Mouse (Mus musculus): Measurements from ENCODE around the gene Eef1a1. TPM values are rescaled to one million over a fixed set of nuclear protein-coding genes. Genes with fewer than 3 reads are reported as not detected.

Eef1a1 gene
- polyA plus RNA-seq, 1 experiment from 2014 or later, result 1,972 TPM

DNA sequence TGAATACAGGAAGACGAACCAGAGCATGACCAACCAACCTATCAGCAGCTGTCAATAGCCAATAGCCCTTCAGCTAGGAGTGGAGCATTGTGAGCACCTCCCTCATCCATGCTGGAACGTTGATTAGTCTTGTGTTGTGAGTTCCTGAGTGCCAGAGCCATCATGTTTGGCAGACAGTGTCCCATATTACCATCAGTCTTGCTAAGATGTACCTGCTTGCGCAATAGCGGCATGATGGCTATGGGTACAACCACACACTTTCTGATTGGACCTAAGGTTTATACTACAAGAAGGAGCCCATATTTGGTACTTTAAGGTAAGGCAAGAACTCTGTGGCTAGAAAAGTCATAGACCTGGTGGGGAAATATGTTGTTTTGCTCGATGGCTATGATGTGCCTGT is 22.8 kb upstream of the Eef1a1 start:
- Histone ChIP-seq H3K4me2 (ENCODE audit: low read depth, low read length) (no peak overlapping the region), H3K27ac (ENCODE audit: low read depth) (peak overlapping the region; percentile 55), H3K4me3 (ENCODE audit: low read depth, low read length) (no peak overlapping the region), H3K36me3 (replicated peaks; ENCODE audit: insufficient read depth, low read length) (no peaks in the 10 kb centered on the region), H3K9ac (replicated peaks) (no peak overlapping the region), H3K9me3 (ENCODE audit: low read length) (no peaks in the 10 kb centered on the region), H3K4me1 (ENCODE audit: insufficient read depth) (peaks cover 18% of the 10 kb centered on the region; the same call in 1 of the 2 replicates), H3K27me3 (ENCODE audit: insufficient read depth, low read length) (no peaks in the 10 kb centered on the region)
- DNase-seq, result no peak
- peak; percentile 64 for ATAC-seq
- TF ChIP-seq EP300 (IDR thresholded peaks at IDR 0.05; ENCODE audit: low read depth) (no peak), CTCF (IDR thresholded peaks at IDR 0.05; ENCODE audit: low read depth) (no peak)
- WGBS (ENCODE audit: insufficient replicate concordance), result 79% methylated on average over 5 of the region's 5 CpGs

DNA sequence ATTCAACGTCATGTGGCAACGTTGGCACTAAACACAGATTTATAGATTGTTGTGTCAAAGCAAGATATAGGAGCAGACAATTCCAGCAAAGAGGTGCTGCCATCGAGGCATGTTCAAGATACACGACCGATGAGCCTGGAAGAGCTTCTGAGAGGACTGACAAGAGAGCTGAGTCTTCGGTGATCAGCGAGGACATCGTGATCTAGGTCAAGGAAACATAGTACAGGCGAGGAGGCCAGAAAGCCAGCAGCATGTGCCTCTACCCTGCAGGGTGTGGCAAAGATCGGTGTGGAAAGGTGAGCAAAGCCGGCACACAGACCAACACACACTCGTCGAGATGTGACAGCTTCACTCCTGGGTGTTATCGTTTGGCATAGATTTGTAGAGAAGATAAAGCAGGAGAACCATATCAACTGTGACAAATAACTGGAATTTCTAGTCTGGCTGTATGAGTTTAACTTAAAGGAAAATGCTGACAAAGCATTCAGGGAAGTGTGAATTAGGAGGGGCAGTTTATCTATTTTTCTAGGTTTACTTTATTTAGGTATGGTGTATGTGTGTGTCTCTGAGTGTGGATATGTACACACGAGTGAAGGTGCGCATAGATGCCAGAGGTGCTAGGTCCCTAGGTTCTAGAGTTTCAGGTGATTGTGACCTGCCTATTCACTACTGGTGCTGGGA is 19.3 kb upstream of the Eef1a1 start:
- Histone ChIP-seq H3K4me3 (ENCODE audit: low read depth, low read length) (no peak overlapping the region), H3K9me3 (ENCODE audit: low read length) (no peaks in the 10 kb centered on the region), H3K27ac (ENCODE audit: low read depth) (no peak overlapping the region), H3K4me1 (ENCODE audit: insufficient read depth) (peaks cover 20% of the 10 kb centered on the region), H3K27me3 (ENCODE audit: insufficient read depth, low read length) (no peaks in the 10 kb centered on the region), H3K9ac (replicated peaks) (no peak overlapping the region), H3K4me2 (ENCODE audit: low read depth, low read length) (no peak overlapping the region), H3K36me3 (replicated peaks; ENCODE audit: insufficient read depth, low read length) (no peaks in the 10 kb centered on the region)
- WGBS (ENCODE audit: insufficient replicate concordance), result 74% methylated on average over 16 of the region's 16 CpGs
- no peak for DNase-seq
- TF ChIP-seq CTCF (IDR thresholded peaks at IDR 0.05; ENCODE audit: low read depth), result no peak
- TF ChIP-seq EP300 (IDR thresholded peaks at IDR 0.05; ENCODE audit: low read depth), result no peak
- ATAC-seq, result no peak

DNA sequence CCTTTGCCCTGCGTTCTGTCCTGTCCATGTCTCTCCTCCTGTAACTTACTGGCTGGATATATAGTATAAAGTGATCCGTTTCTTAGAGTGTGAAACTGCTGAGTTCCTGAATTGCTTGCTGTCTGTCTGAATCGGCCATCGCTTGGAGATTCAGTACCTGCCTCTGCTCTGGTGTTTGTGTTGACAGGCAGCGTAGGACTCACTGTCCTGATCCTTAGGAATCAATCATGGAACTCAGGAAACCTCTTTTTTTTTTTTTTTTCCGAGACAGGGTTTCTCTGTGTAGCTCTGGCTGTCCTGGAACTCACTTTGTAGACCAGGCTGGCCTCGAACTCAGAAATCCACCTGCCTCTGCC is 17.7 kb upstream of the Eef1a1 start:
- Histone ChIP-seq H3K4me2 (ENCODE audit: low read depth, low read length) (peak overlapping the region; percentile 50), H3K27ac (ENCODE audit: low read depth) (peak overlapping the region; percentile 96), H3K4me1 (ENCODE audit: insufficient read depth) (peaks cover 16% of the 10 kb centered on the region), H3K27me3 (ENCODE audit: insufficient read depth, low read length) (no peaks in the 10 kb centered on the region), H3K9ac (replicated peaks) (peak overlapping the region; percentile 62), H3K36me3 (replicated peaks; ENCODE audit: insufficient read depth, low read length) (no peaks in the 10 kb centered on the region), H3K9me3 (ENCODE audit: low read length) (no peaks in the 10 kb centered on the region), H3K4me3 (ENCODE audit: low read depth, low read length) (peak overlapping the region; percentile 27)
- 50% methylated on average over 7 of the region's 7 CpGs for WGBS (ENCODE audit: insufficient replicate concordance)
- no peak for TF ChIP-seq CTCF (IDR thresholded peaks at IDR 0.05; ENCODE audit: low read depth)
- no peak for TF ChIP-seq EP300 (IDR thresholded peaks at IDR 0.05; ENCODE audit: low read depth)
- DNase-seq (no peak), ATAC-seq (peak; percentile 72)

DNA sequence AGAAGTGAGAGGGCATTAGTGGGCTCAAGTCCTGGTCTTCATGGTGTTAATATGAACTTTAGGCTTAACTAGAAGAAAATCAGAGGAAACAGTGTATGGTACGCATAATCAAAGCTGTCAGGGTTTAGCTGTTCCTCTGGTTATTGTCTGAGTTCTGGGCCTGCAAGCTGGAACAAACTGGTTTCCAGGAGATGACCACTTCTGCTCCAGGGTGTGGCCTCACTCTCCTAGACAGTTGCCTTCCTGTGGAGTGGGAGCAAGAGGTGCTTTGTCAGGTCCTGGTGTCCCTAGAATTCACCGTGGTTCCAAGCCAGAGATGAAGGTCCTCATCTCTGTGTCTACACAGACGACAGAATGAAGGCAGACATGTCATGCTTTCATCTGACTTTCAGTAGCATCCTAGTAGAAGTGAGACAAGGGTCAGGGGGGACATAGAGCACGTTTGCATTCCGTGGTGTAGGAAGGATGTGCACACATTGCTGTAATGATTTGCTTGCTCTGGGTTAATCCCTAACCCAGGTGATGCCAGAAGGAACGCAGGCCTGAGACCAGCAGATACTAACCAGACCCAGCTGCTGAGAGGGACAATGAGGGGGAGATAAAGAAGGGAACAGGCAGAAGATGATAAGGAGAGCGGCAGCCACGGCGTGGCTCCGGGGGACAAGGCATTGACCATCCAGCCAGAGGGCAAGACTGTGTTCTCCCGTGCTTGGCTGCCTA is 17.2 kb upstream of the Eef1a1 start:
- Histone ChIP-seq H3K9ac (replicated peaks) (peak overlapping the region; percentile 62), H3K4me3 (ENCODE audit: low read depth, low read length) (peak overlapping the region; percentile 27), H3K27ac (ENCODE audit: low read depth) (peak overlapping the region; percentile 96), H3K4me2 (ENCODE audit: low read depth, low read length) (peak overlapping the region; percentile 50), H3K36me3 (replicated peaks; ENCODE audit: insufficient read depth, low read length) (no peaks in the 10 kb centered on the region), H3K4me1 (ENCODE audit: insufficient read depth) (peaks cover 13% of the 10 kb centered on the region), H3K27me3 (ENCODE audit: insufficient read depth, low read length) (no peaks in the 10 kb centered on the region), H3K9me3 (ENCODE audit: low read length) (no peaks in the 10 kb centered on the region)
- TF ChIP-seq CTCF (IDR thresholded peaks at IDR 0.05; ENCODE audit: low read depth), result no peak
- TF ChIP-seq EP300 (IDR thresholded peaks at IDR 0.05; ENCODE audit: low read depth), result peak; percentile 40; the same call in 1 of the 2 replicates
- DNase-seq, result peak; percentile 59
- peak; percentile 99 for ATAC-seq
- 22% methylated on average over 11 of the region's 11 CpGs for WGBS (ENCODE audit: insufficient replicate concordance)

DNA sequence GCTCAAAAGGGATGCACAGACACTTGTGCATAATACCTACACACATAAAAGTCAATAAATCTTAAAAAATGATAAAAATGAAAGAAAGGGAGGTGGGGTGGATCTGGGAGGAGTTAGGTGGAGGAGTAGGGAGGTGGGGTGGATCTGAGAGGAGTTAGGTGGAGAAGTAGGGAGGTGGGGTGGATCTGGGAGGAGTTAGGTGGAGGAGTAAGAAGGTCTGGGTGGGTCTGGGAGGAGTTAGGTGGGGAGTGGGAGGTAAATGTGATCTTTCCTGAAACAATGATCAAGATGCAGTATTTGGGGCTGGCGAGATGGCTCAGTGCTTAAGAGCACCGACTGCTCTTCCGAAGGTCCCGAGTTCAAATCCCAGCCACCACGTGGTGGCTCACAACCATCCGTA is 16.3 kb upstream of the Eef1a1 start:
- Histone ChIP-seq H3K36me3 (replicated peaks; ENCODE audit: insufficient read depth, low read length) (no peaks in the 10 kb centered on the region), H3K27ac (ENCODE audit: low read depth) (peak overlapping the region; percentile 96; the same call in 1 of the 2 replicates), H3K4me3 (ENCODE audit: low read depth, low read length) (no peak overlapping the region), H3K27me3 (ENCODE audit: insufficient read depth, low read length) (no peaks in the 10 kb centered on the region), H3K9ac (replicated peaks) (no peak overlapping the region), H3K4me2 (ENCODE audit: low read depth, low read length) (no peak overlapping the region), H3K4me1 (ENCODE audit: insufficient read depth) (peaks cover 13% of the 10 kb centered on the region), H3K9me3 (ENCODE audit: low read length) (no peaks in the 10 kb centered on the region)
- WGBS (ENCODE audit: insufficient replicate concordance), result 82% methylated on average over 6 of the region's 6 CpGs
- TF ChIP-seq CTCF (IDR thresholded peaks at IDR 0.05; ENCODE audit: low read depth) (no peak), EP300 (IDR thresholded peaks at IDR 0.05; ENCODE audit: low read depth) (no peak)
- DNase-seq, result no peak
- no peak for ATAC-seq

DNA sequence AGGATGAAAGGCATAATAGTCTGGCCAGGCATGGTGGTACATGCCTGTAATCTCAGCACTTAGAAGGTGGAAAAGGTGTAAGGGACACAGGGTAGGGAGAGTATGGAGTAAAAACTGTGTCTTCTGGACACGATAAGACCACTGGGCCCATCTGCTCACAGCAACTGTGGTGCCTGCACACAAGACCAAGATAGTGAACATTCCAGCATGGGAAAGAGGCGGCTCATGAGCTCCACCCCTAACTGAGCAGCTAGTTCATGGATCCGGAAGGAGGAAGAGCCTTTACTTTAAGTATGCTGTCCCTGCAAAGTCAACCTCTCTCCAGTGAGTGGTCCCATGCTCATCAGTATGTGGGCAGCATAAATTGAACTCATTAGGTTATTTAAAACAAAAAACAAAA is 15.7 kb upstream of the Eef1a1 start:
- Histone ChIP-seq H3K36me3 (replicated peaks; ENCODE audit: insufficient read depth, low read length) (no peaks in the 10 kb centered on the region), H3K9ac (replicated peaks) (no peak overlapping the region), H3K27ac (ENCODE audit: low read depth) (no peak overlapping the region; the same call in 1 of the 2 replicates), H3K27me3 (ENCODE audit: insufficient read depth, low read length) (no peaks in the 10 kb centered on the region), H3K9me3 (ENCODE audit: low read length) (no peaks in the 10 kb centered on the region), H3K4me1 (ENCODE audit: insufficient read depth) (peaks cover 13% of the 10 kb centered on the region), H3K4me3 (ENCODE audit: low read depth, low read length) (no peak overlapping the region), H3K4me2 (ENCODE audit: low read depth, low read length) (no peak overlapping the region)
- ATAC-seq (no peak), DNase-seq (no peak)
- 71% methylated on average over 3 of the region's 3 CpGs for WGBS (ENCODE audit: insufficient replicate concordance)
- no peak for TF ChIP-seq CTCF (IDR thresholded peaks at IDR 0.05; ENCODE audit: low read depth)
- no peak for TF ChIP-seq EP300 (IDR thresholded peaks at IDR 0.05; ENCODE audit: low read depth)
